Mouse (Mus musculus) neural tube, embryonic 13.5 days (tissue): Measurements from ENCODE around the gene Tmem178b. TPM values are rescaled to one million over a fixed set of nuclear protein-coding genes. Genes with fewer than 3 reads are reported as not detected.
A peak's percentile ranks its signal among the peaks of the same experiment; 100 is the strongest.

Experiments used
- ATAC-seq: fragments of 200-750 bp; cut with Nextera tagmentation; 2 replicates; pipeline ENCODE4 v1.8.0; 2017; ENCODE audit warnings: low read depth, mild to moderate bottlenecking, moderate TSS enrichment, moderate library complexity
- H3K27ac ChIP-seq: fragments of 300-500 bp; sonication (generic); replicated peaks from 2 replicates; pipeline ENCODE4 v1.5.1; 2015; ENCODE audit warnings: moderate library complexity, mild to moderate bottlenecking, inconsistent platforms
- H3K27me3 ChIP-seq: fragments of 300-500 bp; sonication (generic); 2 replicates; pipeline ENCODE4 v1.6.1; 2015; ENCODE audit warnings: mild to moderate bottlenecking, inconsistent platforms
- H3K36me3 ChIP-seq: fragments of 300-500 bp; sonication (generic); 2 replicates; pipeline ENCODE4 v1.6.1; 2015; ENCODE audit warnings: mild to moderate bottlenecking, inconsistent platforms
- H3K4me1 ChIP-seq: fragments of 300-500 bp; sonication (generic); replicated peaks from 2 replicates; pipeline ENCODE4 v1.6.1; 2015; ENCODE audit warnings: inconsistent platforms
- H3K4me2 ChIP-seq: fragments of 300-500 bp; sonication (generic); 2 replicates; pipeline ENCODE4 v1.6.1; 2015; ENCODE audit warnings: inconsistent platforms, mild to moderate bottlenecking, moderate library complexity
- H3K4me3 ChIP-seq: fragments of 300-500 bp; sonication (generic); 2 replicates; pipeline ENCODE4 v1.5.1; 2015; ENCODE audit warnings: mild to moderate bottlenecking, inconsistent platforms
- H3K9ac ChIP-seq: fragments of 300-500 bp; sonication (generic); 2 replicates; pipeline ENCODE4 v1.6.1; 2015; ENCODE audit warnings: moderate library complexity, mild to moderate bottlenecking, inconsistent platforms
- H3K9me3 ChIP-seq: fragments of 300-500 bp; sonication (generic); 2 replicates; pipeline ENCODE4 v1.6.1; 2016; ENCODE audit warnings: inconsistent platforms
- WGBS: fragments of 180-500 bp; shearing (Covaris S2); methylation state at CpG from one replicate; pipeline ENCODE4 v1.1.7; 2015; 5-methylcytosine and 5-hydroxymethylcytosine counted together
- polyA plus RNA-seq: library from polyadenylated mRNA; unstranded; fragments of >200 nt; fragmentation: Nextera tagmentation; extraction: Ambion mirVana; gene quantifications from 2 replicates; pipeline ENCODE4 v1.2.1, GENCODE M21; 2015

Tmem178b gene
- polyA plus RNA-seq = 24.7 and 26.7 TPM in 2 replicates

- Histone ChIP-seq H3K4me3 (peak within 1 kb of the TSS; percentile 83), H3K4me1 (peaks cover 38% of the 10 kb centered on the region), H3K27ac (peak within 1 kb of the TSS; percentile 98), H3K4me2 (peak within 1 kb of the TSS; percentile 83), H3K27me3 (no peaks in the 10 kb centered on the region; the same call in none of the 2 replicates), H3K9ac (peak within 1 kb of the TSS; percentile 88), H3K9me3 (no peaks in the 10 kb centered on the region), H3K36me3 (no peaks in the 10 kb centered on the region)
- WGBS = under 1% methylated on average over 63 of the region's 63 CpGs
- ATAC-seq = peak; percentile 25
These were observed at the start of gene Tmem178b for GRCm38 (mm10) chr6:39872901-39873591. Tmem178b (plus strand) TSS chr6:39873271.

DNA sequence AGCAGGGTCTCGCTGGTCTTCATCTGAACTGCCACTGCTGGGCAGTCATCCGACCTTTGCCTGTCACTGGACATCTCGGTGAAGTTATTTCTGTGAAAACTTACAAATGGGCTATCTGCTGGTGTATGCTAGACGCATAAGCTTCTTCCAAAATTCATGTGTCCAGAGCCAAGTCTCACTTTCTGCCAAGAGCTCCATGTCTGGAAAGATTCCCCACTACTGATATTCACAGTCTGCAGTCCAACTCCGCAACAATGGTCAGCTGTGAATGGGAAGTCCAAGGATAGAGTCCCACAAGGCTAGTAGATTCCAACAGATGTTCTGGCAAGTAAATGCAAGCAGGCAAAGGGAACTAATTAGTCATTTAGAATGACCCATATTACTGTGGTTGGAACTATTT lies 44.3 kb upstream of the Tmem178b start:
- H3K9me3 ChIP-seq = no peaks in the 10 kb centered on the region
- H3K4me2 ChIP-seq = no peak overlapping the region
- H3K4me1 ChIP-seq = no peaks in the 10 kb centered on the region
- H3K27ac ChIP-seq = no peak overlapping the region
- H3K9ac ChIP-seq = no peak overlapping the region
- WGBS = 88% methylated on average over 5 of the region's 5 CpGs
- no peaks in the 10 kb centered on the region for H3K27me3 ChIP-seq
- no peak for ATAC-seq
- H3K36me3 ChIP-seq = no peaks in the 10 kb centered on the region
- no peak overlapping the region for H3K4me3 ChIP-seq

- no peaks in the 10 kb centered on the region for H3K36me3 ChIP-seq
- no peak for ATAC-seq
- H3K9me3 ChIP-seq = no peaks in the 10 kb centered on the region
- H3K4me2 ChIP-seq = no peak overlapping the region
- no peak overlapping the region for H3K4me3 ChIP-seq
- no peaks in the 10 kb centered on the region for H3K4me1 ChIP-seq
- no peaks in the 10 kb centered on the region for H3K27me3 ChIP-seq
- H3K27ac ChIP-seq = no peak overlapping the region
- no peak overlapping the region for H3K9ac ChIP-seq
- WGBS = 87% methylated on average over 14 of the region's 14 CpGs
These were observed 29.3 kb upstream of the Tmem178b start for GRCm38 (mm10) chr6:39843698-39844342.

- ATAC-seq = no peak
- no peak overlapping the region for H3K4me3 ChIP-seq
- H3K9me3 ChIP-seq = no peaks in the 10 kb centered on the region
- no peak overlapping the region for H3K27ac ChIP-seq
- no peaks in the 10 kb centered on the region for H3K4me1 ChIP-seq
- no peaks in the 10 kb centered on the region for H3K27me3 ChIP-seq
- H3K9ac ChIP-seq = no peak overlapping the region
- WGBS = 81% methylated on average over 2 of the region's 2 CpGs
- no peaks in the 10 kb centered on the region for H3K36me3 ChIP-seq
- H3K4me2 ChIP-seq = no peak overlapping the region
These were observed 25.5 kb upstream of the Tmem178b start for GRCm38 (mm10) chr6:39847538-39847937.

DNA sequence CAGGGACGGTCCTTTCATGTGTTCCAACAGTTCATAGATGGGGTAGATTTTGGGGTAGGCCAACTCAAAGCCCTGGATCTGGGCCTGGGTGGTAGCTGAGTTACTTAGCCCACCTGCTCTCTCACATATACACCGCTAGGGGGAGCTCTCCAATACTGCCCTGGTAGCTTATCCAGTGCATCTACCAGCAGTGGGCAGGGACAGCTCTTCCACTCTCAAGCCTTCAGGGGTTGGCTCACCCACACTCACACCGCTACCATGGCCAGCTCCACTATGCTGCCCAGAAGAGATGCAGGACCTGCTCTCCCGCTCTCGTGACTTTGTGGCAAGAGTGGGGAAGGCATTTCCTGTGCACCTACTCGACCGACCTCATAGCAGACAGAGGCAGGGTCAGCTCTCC lies 24.3 kb upstream of the Tmem178b start:
- Histone ChIP-seq H3K4me2 (no peak overlapping the region), H3K36me3 (no peaks in the 10 kb centered on the region), H3K9me3 (no peaks in the 10 kb centered on the region), H3K9ac (no peak overlapping the region), H3K27ac (no peak overlapping the region), H3K4me3 (no peak overlapping the region), H3K4me1 (no peaks in the 10 kb centered on the region), H3K27me3 (no peaks in the 10 kb centered on the region)
- ATAC-seq = no peak
- 59% methylated on average over 7 of the region's 7 CpGs for WGBS

DNA sequence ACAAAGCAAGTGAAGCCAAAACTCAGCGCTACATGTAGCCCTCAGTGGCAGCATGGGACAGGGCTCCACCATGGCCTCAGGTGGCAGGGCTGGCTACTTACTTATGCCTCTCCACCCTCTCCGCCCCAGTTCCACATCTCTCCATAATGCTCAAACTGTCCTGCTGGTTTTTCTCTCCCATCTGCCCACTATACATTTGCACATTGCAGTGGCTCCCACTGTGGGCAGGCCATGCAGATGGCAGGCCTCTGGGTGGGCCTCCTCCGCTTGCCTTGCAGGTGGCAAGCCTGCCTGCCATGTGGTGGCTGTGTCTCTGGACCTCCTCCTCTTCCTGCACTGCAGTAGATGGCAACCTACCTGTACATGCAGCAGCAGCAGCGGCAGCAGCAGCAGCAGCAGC lies 23.4 kb upstream of the Tmem178b start:
- Histone ChIP-seq H3K4me2 (no peak overlapping the region), H3K9ac (no peak overlapping the region), H3K4me3 (no peak overlapping the region), H3K27ac (no peak overlapping the region), H3K4me1 (no peaks in the 10 kb centered on the region), H3K9me3 (no peaks in the 10 kb centered on the region), H3K36me3 (no peaks in the 10 kb centered on the region), H3K27me3 (no peaks in the 10 kb centered on the region)
- ATAC-seq = no peak
- WGBS = 90% methylated on average over 4 of the region's 4 CpGs

- H3K9me3 ChIP-seq = no peaks in the 10 kb centered on the region
- H3K4me1 ChIP-seq = peaks cover 25% of the 10 kb centered on the region
- WGBS = 1% methylated on average over 28 of the region's 28 CpGs
- H3K4me3 ChIP-seq = peak overlapping the region; percentile 83
- ATAC-seq = peak; percentile 24; the same call in 1 of the 2 replicates
- H3K4me2 ChIP-seq = peak overlapping the region; percentile 83
- H3K27me3 ChIP-seq = no peaks in the 10 kb centered on the region; the same call in none of the 2 replicates
- H3K27ac ChIP-seq = peak overlapping the region; percentile 98
- H3K36me3 ChIP-seq = no peaks in the 10 kb centered on the region
- peak overlapping the region; percentile 88 for H3K9ac ChIP-seq
These were observed 2.6 kb upstream of the Tmem178b start for GRCm38 (mm10) chr6:39870271-39871135.

DNA sequence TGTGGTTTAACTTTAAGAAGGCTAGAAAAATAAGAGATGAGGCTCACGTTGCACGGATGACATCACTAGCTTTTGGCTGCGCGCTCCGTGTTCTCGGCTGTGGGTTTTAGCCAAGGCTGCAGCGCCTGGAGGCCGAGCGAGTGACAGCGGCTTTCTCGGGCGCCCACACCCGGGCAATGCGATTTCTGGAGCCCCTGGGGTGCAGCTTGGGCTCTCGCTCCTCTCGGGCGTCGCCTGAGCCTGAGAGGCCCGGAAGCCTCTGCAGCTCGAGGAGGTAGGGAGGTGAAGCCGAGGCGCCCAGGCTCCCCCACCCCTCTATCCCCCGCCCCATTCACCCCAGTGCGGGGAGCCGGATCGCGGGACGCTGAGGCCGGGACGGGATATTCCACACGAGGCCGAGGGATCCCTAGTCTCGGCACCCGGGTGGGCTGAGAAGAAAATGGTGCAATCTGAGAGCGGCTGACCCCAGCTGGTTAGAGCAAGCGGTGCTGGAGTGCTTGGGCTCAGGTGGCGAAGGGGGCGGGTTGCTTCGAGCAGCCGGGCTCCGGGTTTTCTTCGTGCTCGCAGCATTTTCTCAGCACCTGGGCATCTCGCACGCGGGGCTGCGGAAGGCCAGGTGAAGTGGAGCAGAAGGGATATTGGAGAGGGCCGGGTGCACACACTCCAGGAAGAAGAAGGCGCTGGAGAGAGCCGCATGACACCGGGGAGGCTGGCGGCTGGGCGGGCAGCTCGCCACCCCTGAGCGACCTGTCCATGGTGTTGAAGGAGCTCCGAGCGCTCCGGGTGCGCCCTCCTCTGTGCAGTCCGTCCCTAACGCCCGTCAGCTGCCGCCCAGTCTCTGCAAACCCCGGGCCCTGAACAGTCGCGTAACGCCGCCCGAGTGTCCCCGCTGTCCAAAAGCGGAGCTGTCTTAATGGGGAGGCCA lies 1.4 kb upstream of the Tmem178b start:
- H3K36me3 ChIP-seq = no peaks in the 10 kb centered on the region
- WGBS = under 1% methylated on average over 71 of the region's 71 CpGs
- H3K4me3 ChIP-seq = peak overlapping the region; percentile 83
- H3K27ac ChIP-seq = peak overlapping the region; percentile 98
- peak overlapping the region; percentile 83 for H3K4me2 ChIP-seq
- ATAC-seq = peak; percentile 79
- H3K9me3 ChIP-seq = no peaks in the 10 kb centered on the region
- H3K9ac ChIP-seq = peak overlapping the region; percentile 88
- peaks cover 34% of the 10 kb centered on the region for H3K4me1 ChIP-seq
- no peaks in the 10 kb centered on the region; the same call in none of the 2 replicates for H3K27me3 ChIP-seq

DNA sequence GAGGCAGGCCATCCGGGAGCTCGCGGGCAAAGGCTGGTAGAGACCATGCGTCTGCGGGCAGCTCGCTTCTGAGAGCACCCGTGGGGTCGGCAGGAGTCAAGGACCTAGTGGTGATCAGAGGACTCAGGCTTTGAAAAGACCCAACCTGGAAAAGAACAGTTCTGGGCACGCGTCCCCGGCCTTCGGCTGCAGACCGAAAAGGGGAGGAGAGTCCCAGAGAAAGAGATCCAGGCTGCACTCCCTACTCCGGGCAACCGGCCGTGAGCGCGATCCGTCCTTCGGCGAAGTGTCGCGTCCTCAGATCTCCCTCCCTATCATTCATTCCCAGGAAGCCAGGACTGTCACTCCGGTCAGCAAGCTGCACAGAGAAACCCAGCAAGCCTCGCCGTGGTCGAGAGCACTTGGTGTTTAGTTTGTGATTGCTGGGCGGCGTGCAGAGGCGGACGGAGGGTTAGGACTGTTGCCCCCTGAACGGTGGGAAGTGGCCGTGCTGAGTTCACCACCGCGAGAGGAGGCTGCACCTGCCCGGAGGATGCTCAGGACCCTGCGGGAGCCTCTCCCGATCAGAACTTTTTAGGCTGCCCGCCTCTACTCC lies 668 bp upstream of the Tmem178b start:
- H3K9ac ChIP-seq = peak overlapping the region; percentile 88
- peak overlapping the region; percentile 83 for H3K4me3 ChIP-seq
- peak overlapping the region; percentile 83 for H3K4me2 ChIP-seq
- peak overlapping the region; percentile 98 for H3K27ac ChIP-seq
- ATAC-seq = peak; percentile 33
- H3K9me3 ChIP-seq = no peaks in the 10 kb centered on the region
- no peaks in the 10 kb centered on the region; the same call in none of the 2 replicates for H3K27me3 ChIP-seq
- WGBS = under 1% methylated on average over 39 of the region's 39 CpGs
- no peaks in the 10 kb centered on the region for H3K36me3 ChIP-seq
- peaks cover 34% of the 10 kb centered on the region for H3K4me1 ChIP-seq

- 16% methylated on average over 4 of the region's 4 CpGs for WGBS
- Histone ChIP-seq H3K4me1 (peaks cover 34% of the 10 kb centered on the region), H3K9me3 (no peaks in the 10 kb centered on the region), H3K27me3 (no peaks in the 10 kb centered on the region), H3K36me3 (no peaks in the 10 kb centered on the region), H3K4me3 (peak overlapping the region; percentile 83), H3K9ac (peak overlapping the region; percentile 88), H3K4me2 (peak overlapping the region; percentile 83), H3K27ac (peak overlapping the region; percentile 20; the same call in 1 of the 2 replicates)
- no peak for ATAC-seq
These were observed 2.1 kb downstream of the Tmem178b start for GRCm38 (mm10) chr6:39875186-39875585.

DNA sequence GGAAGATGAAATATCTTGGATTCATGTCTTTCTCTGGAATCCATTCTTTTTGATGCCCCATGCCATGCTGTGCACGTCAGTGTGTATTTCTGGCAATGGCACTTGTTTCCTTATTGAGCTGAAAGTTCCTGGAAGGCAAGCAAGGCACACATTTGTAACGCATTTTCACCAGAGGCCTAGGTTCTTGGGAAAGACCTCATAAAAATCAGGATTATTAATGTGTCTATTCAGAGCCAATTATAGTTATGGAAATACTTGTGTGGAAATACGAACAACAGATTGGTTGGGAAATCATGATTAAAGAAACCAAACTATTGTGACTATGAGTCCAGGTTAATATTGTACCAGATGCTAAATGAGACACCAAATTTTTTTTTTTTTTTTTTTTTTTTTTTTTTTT lies 3.4 kb downstream of the Tmem178b start:
- peaks cover 34% of the 10 kb centered on the region for H3K4me1 ChIP-seq
- ATAC-seq = no peak
- H3K27ac ChIP-seq = no peak overlapping the region
- no peaks in the 10 kb centered on the region for H3K27me3 ChIP-seq
- H3K9ac ChIP-seq = peak overlapping the region; percentile 6; the same call in 1 of the 2 replicates
- WGBS = 59% methylated on average over 3 of the region's 3 CpGs
- peak overlapping the region; percentile 83 for H3K4me2 ChIP-seq
- no peaks in the 10 kb centered on the region for H3K36me3 ChIP-seq
- peak overlapping the region; percentile 5; the same call in 1 of the 2 replicates for H3K4me3 ChIP-seq
- no peaks in the 10 kb centered on the region for H3K9me3 ChIP-seq
